Mouse (Mus musculus) B cell, adult (primary cell): ENCODE data around the gene Itpr2. TPM values are rescaled to one million over a fixed set of nuclear protein-coding genes. Genes with fewer than 3 reads are reported as not detected.

Experiments
- total RNA-seq: library from RNA; stranded (reverse); gene quantifications from 4 replicates; pipeline ENCODE4 v1.2.4, GENCODE M21; 2023; ENCODE audit not compliant: inconsistent age

The Itpr2 gene
- total RNA-seq = 157 to 183 TPM (median 161 TPM) in 4 replicates

DNA sequence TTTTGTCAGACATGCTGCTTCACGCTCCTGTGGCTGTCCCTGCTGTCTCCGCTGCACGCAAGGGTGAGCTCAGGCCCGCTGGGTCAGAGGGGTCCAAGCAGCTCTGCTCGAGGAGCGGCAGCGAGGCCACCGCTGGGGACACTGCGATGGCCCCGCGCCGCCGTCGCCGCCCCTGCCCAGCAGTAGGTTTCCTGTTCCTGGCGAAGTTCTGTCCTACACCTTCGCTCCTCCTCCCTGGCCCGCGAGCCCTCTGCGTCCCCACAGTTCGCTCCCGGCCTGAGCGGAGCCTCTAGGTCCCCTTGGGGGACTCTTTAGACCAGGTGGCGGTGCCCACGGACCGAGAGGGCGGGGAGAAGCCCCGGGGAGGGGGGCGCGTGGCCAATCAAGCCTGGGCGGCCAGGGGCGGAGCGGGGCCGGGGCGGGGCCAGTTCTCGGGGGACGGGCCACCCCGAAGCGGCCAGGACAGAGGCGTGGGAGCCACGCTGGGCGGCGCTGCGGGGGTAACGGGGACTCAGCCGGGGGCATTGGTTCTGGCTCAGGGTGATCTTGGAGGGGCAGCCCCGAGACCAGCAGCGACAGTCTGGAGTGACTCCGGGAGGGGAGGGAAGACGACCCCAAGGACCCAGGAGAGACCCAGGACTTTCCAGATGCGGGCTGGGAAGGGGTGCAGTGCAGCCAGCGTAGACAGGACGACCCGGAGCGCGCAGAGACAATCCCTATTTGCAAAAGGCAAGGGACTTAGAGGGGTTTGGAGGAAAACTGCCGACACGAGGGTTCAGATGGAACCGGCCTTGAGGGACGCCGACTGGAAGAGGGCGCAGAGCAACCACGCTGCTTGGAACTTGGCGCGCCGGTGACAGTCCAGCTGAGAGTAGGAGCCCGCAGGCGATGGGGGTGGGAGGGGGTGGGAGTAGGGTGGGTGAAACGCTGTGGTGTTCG, at the start of gene Itpr2:
Gene Itpr2 (minus strand): TSS at position 358 of the 939 bp plus-strand sequence.

Other genes with a start within 250 kb of the Itpr2 start
- 82.8 to 104 TPM (median 91.9 TPM) in 4 replicates for gene Fgfr1op2, start 75.0 kb upstream of the Itpr2 start, total RNA-seq
- 60.6 to 71.6 TPM (median 66.4 TPM) in 4 replicates for gene Ints13, start 75.6 kb upstream of the Itpr2 start, total RNA-seq
- gene Med21, start 140.3 kb upstream of the Itpr2 start, total RNA-seq = 35.7 to 39.7 TPM (median 36.6 TPM) in 4 replicates
- gene Tm7sf3, start 140.6 kb upstream of the Itpr2 start, total RNA-seq = 5.5 to 9.0 TPM (median 8.3 TPM) in 4 replicates
- gene Stk38l, start 222.8 kb upstream of the Itpr2 start, total RNA-seq = 14.9 to 20.0 TPM (median 16.5 TPM) in 4 replicates